Mouse (Mus musculus): ENCODE results near the gene Stard3.

Stard3 gene

GRCm38 (mm10) chr11:98358161-98359083 lies at the start of gene Stard3:
Gene Stard3 (plus strand): TSS chr11:98358368.
- DNase-seq (ENCODE audit: low read depth): peak; percentile 98

- peak; percentile 88 for DNase-seq (ENCODE audit: low read depth)
These were observed 44.3 kb upstream of the Stard3 start for GRCm38 (mm10) chr11:98313790-98314323.

- DNase-seq (ENCODE audit: low read depth): no peak
These were observed 40.7 kb upstream of the Stard3 start for GRCm38 (mm10) chr11:98317479-98317878.

- no peak for DNase-seq (ENCODE audit: low read depth)
These were observed 39.6 kb upstream of the Stard3 start for GRCm38 (mm10) chr11:98318421-98319116.

GRCm38 (mm10) chr11:98319120-98319519 lies 39.0 kb upstream of the Stard3 start:
- no peak for DNase-seq (ENCODE audit: low read depth)

- no peak for DNase-seq (ENCODE audit: low read depth)
These were observed 38.6 kb upstream of the Stard3 start for GRCm38 (mm10) chr11:98319544-98319943.

- DNase-seq (ENCODE audit: low read depth): no peak
These were observed 38.2 kb upstream of the Stard3 start for GRCm38 (mm10) chr11:98319944-98320343.

- DNase-seq (ENCODE audit: low read depth): peak; percentile 24
These were observed 37.8 kb upstream of the Stard3 start for GRCm38 (mm10) chr11:98320381-98320780.

GRCm38 (mm10) chr11:98320806-98321676 lies 37.1 kb upstream of the Stard3 start:
- no peak for DNase-seq (ENCODE audit: low read depth)

GRCm38 (mm10) chr11:98321677-98322003 lies 36.5 kb upstream of the Stard3 start:
- DNase-seq (ENCODE audit: low read depth): no peak

- no peak for DNase-seq (ENCODE audit: low read depth)
These were observed 36.0 kb upstream of the Stard3 start for GRCm38 (mm10) chr11:98322159-98322558.

GRCm38 (mm10) chr11:98323136-98323866 lies 34.9 kb upstream of the Stard3 start:
- no peak for DNase-seq (ENCODE audit: low read depth)

- DNase-seq (ENCODE audit: low read depth): peak; percentile 76
These were observed 34.2 kb upstream of the Stard3 start for GRCm38 (mm10) chr11:98323933-98324332.

- DNase-seq (ENCODE audit: low read depth): no peak
These were observed 32.9 kb upstream of the Stard3 start for GRCm38 (mm10) chr11:98325191-98325820.

GRCm38 (mm10) chr11:98325821-98326218 lies 32.3 kb upstream of the Stard3 start:
- no peak for DNase-seq (ENCODE audit: low read depth)

GRCm38 (mm10) chr11:98326741-98327135 lies 31.4 kb upstream of the Stard3 start:
- no peak for DNase-seq (ENCODE audit: low read depth)

GRCm38 (mm10) chr11:98327136-98328030 lies 30.8 kb upstream of the Stard3 start:
- no peak for DNase-seq (ENCODE audit: low read depth)

- no peak for DNase-seq (ENCODE audit: low read depth)
These were observed 30.2 kb upstream of the Stard3 start for GRCm38 (mm10) chr11:98328031-98328370.

- no peak for DNase-seq (ENCODE audit: low read depth)
These were observed 29.6 kb upstream of the Stard3 start for GRCm38 (mm10) chr11:98328371-98329069.
